Mouse (Mus musculus) myocyte (in vitro differentiated cells): ENCODE measurements around the gene Hnrnpdl.

Source experiments
- CEBPB ChIP-seq: IDR thresholded peaks from 2 replicates; pipeline ENCODE4 v1.6.1; 2011; ENCODE audit warnings: mild to moderate bottlenecking, moderate library complexity; ENCODE audit not compliant: poor library complexity, insufficient read depth, severe bottlenecking
- E2F4 ChIP-seq: IDR thresholded peaks from one replicate; pipeline ENCODE4 v1.6.1; 2011; ENCODE audit warnings: mild to moderate bottlenecking, control low read depth, moderate library complexity; ENCODE audit not compliant: insufficient read depth
- MAX ChIP-seq: IDR thresholded peaks from one replicate; pipeline ENCODE4 v1.6.1; 2011; ENCODE audit warnings: low read depth, mild to moderate bottlenecking, control low read depth
- MYOD1 ChIP-seq, 3 experiments: IDR thresholded peaks; one replicate each; pipeline ENCODE4 v1.6.1; 2011; ENCODE audit warnings: control low read depth in 2 of 3, low read depth in 2 of 3, mild to moderate bottlenecking in 2 of 3, moderate library complexity in 1 of 3; ENCODE audit not compliant: insufficient read length in 2 of 3, control insufficient read depth in 1 of 3
- POLR2A ChIP-seq: IDR thresholded peaks from one replicate; pipeline ENCODE4 v1.6.1; 2011; ENCODE audit warnings: low read depth, mild to moderate bottlenecking, control low read depth, moderate library complexity; ENCODE audit not compliant: insufficient read length
- POLR2AphosphoS2 ChIP-seq: IDR thresholded peaks from one replicate; pipeline ENCODE4 v1.6.1; 2011; ENCODE audit warnings: low read depth, control low read depth; ENCODE audit not compliant: insufficient read length
- REST ChIP-seq: IDR thresholded peaks from one replicate; pipeline ENCODE4 v1.6.1; 2011; ENCODE audit warnings: mild to moderate bottlenecking, control low read depth, moderate library complexity; ENCODE audit not compliant: insufficient read depth, insufficient read length
- SRF ChIP-seq: IDR thresholded peaks from one replicate; pipeline ENCODE4 v1.6.1; 2011; ENCODE audit warnings: low read depth; ENCODE audit not compliant: control insufficient read depth, insufficient read length
- TCF12 ChIP-seq: IDR thresholded peaks from one replicate; pipeline ENCODE4 v1.6.1; 2011; ENCODE audit warnings: mild to moderate bottlenecking, control low read depth; ENCODE audit not compliant: poor library complexity, insufficient read depth, severe bottlenecking
- TCF3 ChIP-seq: IDR thresholded peaks from one replicate; pipeline ENCODE4 v1.6.1; 2011; ENCODE audit warnings: low read depth, control low read depth; ENCODE audit not compliant: insufficient read length
- USF1 ChIP-seq: IDR thresholded peaks from one replicate; pipeline ENCODE4 v1.6.1; 2011; ENCODE audit warnings: low read depth, mild to moderate bottlenecking, control low read depth, moderate library complexity

DNA sequence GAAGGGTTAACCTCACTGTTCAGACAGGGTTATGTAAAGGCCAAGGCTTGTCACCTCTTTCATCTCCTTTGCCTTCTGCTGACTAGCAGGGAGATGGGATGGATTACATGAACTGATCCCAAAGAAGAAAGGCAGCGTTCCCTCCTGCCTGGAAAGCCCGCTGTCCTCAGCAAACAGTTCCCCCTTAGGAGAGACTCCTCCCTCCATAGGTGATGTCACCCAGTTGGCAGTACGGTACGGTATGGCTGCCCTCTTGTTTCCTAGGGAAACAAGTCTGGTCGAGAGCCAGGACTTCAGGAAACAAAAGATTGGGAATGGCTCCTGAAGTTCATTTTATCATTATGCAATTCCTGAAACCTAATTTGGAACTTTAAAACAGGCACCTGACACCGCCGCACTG, 8.4 kb upstream of the Hnrnpdl start:
- no peak for TF ChIP-seq MAX
- no peak for TF ChIP-seq SRF
- TF ChIP-seq POLR2A, result no peak
- TF ChIP-seq MYOD1 (IDR thresholded peaks at IDR 0.05; ENCODE audit: control insufficient read depth in 1 of 3, insufficient read length in 2 of 3, low read depth in 2 of 3), result no peak
- TF ChIP-seq E2F4, result no peak
- no peak for TF ChIP-seq POLR2AphosphoS2
- no peak for TF ChIP-seq USF1
- no peak for TF ChIP-seq TCF12
- TF ChIP-seq CEBPB, result no peak
- TF ChIP-seq TCF3, result no peak
- TF ChIP-seq REST, result no peak
